Mouse (Mus musculus) megakaryocyte progenitor cell, adult 5-6 weeks (primary cell): ENCODE results near the gene Chchd4. TPM values are rescaled to one million over a fixed set of nuclear protein-coding genes. Genes with fewer than 3 reads are reported as not detected.

Experiments used
- total RNA-seq, 2 experiments: library from RNA; stranded (forward) in 1 of 2; stranded (reverse) in 1 of 2; fragments of 157-497, 149-512 nt in 1 of 2; fragments of 200-1000 nt in 1 of 2; gene quantifications; 2 replicates each; pipeline versions ENCODE4 v1.2.3 to v1.2.4; 2015 to 2017

Chchd4 gene
- total RNA-seq, 2 experiments from 2014 or later = 24.3 to 28.2 TPM

Other genes with a start within 250 kb of the Chchd4 start
- gene Wnt7a, start 62.2 kb downstream of the Chchd4 start, total RNA-seq (2015) = not detected in 2 replicates
- gene Wnt7a, start 62.2 kb downstream of the Chchd4 start, total RNA-seq (2017) = not detected in 2 replicates
- 53.7 and 59.0 TPM in 2 replicates for gene Tmem43, start 157 bp upstream of the Chchd4 start, total RNA-seq (2015)
- gene Tmem43, start 157 bp upstream of the Chchd4 start, total RNA-seq (2017) = 58.1 and 70.3 TPM in 2 replicates
- 31.1 and 31.6 TPM in 2 replicates for gene Xpc, start 42.3 kb upstream of the Chchd4 start, total RNA-seq (2015)
- gene Xpc, start 42.3 kb upstream of the Chchd4 start, total RNA-seq (2017) = 79.0 and 80.6 TPM in 2 replicates
- gene Lsm3, start 42.4 kb upstream of the Chchd4 start, total RNA-seq (2015) = 148 and 154 TPM in 2 replicates
- 468 and 492 TPM in 2 replicates for gene Lsm3, start 42.4 kb upstream of the Chchd4 start, total RNA-seq (2017)
- gene Slc6a6, start 210.5 kb upstream of the Chchd4 start, total RNA-seq (2015) = 30.6 and 34.6 TPM in 2 replicates
- 20.7 and 26.7 TPM in 2 replicates for gene Slc6a6, start 210.5 kb upstream of the Chchd4 start, total RNA-seq (2017)